Mouse (Mus musculus) adrenal gland, postnatal 4 days (tissue): ENCODE measurements around the gene Sorl1. TPM values are rescaled to one million over a fixed set of nuclear protein-coding genes. Genes with fewer than 3 reads are reported as not detected.

Experiments used
- DNase-seq, 2 experiments: peaks; one replicate each; pipeline ENCODE4 v3.0.0; 2021 to 2022; ENCODE audit warnings: low spot score in 2 of 2, mixed read lengths in 2 of 2
- total RNA-seq, 2 experiments: library from RNA; stranded (reverse); gene quantifications; 2 replicates each; pipeline ENCODE4 v1.2.3; 2021

Gene Sorl1
- total RNA-seq, 2 experiments from 2014 or later = 18.3 to 22.9 TPM

DNA sequence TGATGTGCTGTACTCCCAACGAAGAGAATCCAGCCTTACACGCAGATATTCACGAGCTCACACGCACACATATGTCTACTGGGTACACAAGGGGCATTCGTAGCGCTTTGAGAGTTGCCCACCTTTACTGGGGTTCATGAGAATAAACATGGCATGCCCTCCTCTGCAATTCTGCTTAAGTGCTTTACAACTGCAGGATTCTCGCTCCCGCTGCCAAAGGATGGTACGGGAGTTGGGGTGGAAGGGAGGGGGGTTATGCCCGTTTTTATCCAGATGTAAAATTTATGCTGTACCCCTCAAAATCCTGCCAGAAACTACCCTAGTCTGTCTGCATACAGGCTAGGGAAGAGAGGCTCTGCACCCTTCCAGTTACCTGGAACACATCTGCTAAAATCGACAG, 893 bp downstream of the Sorl1 start:
- no peak for DNase-seq

DNA sequence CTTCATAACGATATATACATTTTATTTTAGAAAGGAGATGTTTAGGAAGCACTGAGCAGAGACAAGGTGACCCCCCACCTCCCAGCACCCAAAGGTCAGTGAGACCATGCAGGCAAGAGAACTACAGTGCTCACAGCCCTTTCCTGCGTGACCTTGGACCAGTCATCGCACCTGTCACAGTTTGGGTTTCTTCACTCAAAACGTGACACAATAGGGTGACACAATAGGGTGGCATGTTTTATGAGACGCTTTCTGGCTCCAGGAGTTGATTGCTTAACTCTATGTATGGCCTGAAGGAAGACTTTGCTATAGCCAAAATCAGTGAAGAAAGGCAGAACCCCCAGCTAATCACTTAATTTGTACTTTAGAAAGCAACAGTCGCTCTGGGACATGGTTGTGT, 1.7 kb downstream of the Sorl1 start:
- DNase-seq = no peak

DNA sequence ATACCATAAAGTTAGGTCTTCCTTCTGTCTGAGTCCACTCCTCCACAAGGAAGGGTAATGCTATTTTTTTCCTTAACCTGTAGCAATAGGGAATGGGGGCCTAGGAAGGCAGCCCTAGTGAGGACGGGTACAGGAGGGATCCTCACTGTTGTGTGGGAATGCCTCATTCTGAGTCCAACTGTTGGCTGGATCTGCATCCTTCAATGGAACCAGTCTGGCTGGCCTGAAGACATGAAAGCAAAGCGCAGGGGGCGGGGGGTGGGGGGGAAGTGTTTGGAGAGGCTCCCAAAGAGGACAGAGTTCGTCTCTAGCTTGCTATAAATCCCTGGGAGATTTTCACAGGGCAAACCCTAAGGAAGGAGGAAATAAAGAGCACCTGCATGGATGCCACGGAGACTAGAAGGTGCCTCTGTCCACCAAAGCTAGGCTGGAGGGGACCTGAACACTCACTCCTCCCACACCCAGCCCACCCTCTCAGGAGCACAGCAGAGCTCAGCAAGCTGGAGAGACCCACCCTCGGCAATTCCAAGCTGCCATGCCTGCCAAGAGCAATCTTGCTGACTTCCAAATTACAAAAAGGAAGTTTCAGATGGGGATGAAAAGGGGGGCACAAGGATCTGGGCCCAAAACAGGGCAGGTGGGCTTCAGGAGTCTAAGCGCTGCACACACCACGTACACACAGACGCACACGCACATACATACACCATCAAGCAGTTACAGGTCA, 2.3 kb downstream of the Sorl1 start:
- DNase-seq = no peak

DNA sequence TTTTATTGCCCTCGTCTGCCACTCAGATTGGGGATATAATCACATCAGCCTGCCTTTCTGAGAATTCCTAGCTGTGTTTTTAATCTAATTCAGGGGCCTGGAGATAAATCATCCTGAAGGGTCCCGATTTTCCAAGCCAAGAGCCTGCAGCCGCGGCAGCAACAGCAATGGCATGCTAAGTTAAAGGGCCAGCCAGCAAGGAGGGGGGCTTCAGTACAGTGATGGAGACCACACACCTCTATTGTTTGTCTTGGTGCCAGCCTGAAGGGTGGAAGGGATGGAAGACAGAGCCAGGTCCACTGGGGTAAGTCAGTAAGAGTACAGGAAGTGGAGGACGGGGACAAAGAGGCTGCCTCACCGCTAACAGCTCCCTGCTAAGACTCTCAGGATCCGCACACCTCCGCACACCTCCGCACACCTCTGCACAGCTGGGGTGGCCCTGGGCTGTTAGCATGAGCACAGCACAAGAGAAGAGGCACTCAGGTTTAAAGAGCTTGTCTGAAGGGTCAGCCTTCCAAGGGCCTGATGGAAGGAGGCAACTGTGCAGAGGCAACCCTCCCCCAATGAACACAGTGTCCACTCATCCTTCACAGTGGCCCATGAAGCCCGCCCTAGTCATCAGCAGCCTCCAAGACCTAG, 7.6 kb downstream of the Sorl1 start:
- DNase-seq = no peak

DNA sequence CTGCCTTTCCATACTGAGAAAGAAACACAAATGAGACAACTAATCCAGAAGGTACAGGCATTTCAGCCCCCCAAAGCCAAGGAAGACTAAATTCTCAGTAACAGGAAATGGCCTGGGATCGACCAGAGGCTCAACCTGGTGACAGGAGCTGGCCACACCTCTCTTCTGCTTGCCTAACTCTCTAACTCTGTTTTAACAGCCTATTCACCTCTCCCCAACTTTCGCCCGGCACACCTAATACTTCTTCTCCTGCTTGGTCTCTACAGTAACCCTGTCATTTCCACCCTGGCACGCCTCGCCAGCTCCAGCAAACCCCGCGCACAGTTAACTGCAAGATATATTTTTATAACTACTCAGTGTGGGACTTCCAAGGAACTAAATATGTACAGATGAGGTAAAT, 9.0 kb downstream of the Sorl1 start:
- no peak for DNase-seq

DNA sequence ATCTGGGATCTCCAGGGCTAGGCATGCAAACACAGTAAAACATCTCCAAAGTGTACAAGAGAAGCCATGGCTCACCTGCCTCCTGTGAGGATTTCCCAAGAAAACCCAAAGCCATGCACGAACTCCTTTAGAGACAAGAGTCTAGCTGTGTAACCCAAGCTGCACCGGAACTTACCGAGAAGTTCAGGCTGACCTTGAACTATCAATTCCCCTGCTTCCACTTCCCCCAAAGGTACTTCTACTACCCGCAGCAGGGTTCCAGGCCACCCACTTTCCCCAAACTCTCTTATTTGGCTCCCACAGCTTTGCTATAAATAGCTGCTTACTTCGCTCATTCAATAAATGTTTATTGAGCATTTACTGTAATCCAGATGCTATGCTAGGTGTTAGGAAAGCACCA, 10.8 kb downstream of the Sorl1 start:
- DNase-seq = no peak

DNA sequence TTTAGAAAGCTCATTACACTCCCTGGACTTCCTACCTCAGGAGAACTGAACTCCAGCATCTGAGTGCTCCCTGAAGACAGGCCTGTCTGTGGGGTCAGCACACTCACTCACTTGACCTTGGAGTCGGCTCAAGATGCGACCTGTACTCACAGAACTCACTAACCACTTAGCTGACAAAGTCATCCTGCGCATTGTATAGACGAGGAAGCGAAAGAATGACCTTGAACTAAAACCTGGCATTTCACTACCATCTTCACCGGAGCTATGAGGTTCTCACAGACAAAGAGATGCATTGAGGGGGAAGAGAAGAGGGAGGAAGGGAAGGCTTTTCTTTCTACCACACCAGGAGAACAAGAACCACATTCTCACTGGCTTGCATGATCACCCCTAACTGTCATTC, 11.4 kb downstream of the Sorl1 start:
- DNase-seq = no peak

DNA sequence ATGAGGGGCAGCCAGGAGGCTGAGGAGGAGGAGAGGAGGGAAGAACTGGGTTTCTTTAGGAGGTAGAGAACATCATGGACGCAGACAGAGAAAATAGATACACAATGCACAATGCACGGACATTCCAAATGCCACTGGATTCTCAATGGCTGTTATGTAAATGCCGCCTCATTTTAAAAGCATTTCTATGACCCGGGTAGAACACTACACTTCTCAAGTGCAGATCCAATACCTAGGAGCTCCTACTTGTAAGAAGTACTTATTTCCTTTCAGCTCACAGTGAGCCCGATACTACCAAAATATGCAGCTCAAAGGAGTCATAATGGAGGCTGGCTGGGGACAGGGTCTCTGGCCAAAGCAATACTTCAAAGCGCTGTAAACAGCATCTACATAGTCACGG, 12.8 kb downstream of the Sorl1 start:
- no peak for DNase-seq

DNA sequence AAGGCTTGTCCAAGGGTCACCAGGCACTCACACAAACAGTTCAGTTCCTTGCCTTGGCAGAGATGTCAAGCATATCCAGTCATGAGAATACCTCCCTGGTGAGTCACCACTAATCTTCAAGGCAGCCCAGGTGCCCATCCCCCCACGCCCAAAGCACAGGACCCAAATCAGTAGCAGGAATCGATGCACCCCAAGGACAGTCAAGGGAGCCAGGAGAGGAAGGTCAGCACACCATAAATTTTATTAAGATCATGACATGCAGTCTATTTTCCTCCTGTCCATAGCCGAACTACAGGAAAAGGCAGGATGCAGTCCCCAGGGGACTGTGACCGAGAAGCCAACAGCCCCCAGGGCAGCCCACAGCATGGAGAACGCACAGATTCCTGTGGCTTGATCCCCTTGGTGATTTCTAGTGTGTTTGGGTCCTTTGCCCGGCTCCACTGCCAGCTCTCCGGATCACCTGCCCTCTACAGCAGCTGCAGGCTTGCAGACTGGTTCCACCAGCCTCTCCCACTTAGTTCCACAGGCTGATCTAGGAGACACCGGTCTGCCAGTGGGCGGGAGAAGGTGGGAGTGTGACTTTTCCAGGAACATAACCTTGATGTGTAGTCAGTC, 14.2 kb downstream of the Sorl1 start:
- peak; percentile 52 to 69 for DNase-seq

DNA sequence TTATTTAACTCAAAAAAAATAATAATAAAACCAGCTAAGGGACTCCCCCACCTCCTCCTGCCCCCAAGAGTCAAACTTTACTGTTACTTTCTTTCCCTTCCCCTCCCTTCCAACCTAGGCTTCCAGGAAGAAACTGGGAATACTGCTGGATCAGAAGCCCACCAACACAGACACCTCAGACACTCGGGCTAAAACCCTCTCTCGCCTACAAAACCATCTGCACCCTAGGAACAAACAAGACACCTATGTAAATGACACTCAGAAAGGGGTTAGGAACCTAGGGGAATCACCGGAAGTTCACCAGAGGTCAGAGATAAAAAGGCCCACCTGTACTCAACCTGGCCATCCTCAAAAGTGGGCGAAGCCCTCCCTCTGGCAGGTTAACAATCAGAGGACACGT, 15.0 kb downstream of the Sorl1 start:
- DNase-seq = no peak

DNA sequence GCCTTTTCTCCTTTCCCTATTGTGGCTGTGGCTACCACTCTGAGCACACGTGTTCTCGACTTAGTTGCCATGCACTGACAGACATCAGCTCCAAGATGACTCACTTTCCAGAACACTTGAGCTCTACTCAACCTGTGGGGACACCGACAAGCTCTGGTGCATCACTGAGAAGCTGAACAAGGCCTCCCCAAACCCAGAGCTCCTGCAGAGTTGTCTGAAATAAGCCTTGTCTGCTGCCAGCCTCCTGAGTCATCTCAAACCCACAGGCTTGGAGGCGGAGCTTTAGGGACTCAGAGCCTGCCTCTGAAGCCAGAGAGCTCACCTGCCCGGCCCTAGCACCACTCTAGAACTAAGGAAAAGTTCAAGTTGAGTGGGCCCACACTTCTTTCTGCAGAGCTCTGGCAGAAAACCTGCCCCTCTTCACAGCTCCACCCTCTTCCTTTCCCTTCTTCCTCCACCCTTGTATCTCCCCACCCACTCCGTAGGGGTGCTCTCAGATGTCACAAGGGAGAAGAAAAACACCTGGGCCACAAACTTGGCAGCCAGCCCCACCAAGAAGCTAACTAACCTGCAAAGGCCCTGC, 15.6 kb downstream of the Sorl1 start:
- no peak for DNase-seq

DNA sequence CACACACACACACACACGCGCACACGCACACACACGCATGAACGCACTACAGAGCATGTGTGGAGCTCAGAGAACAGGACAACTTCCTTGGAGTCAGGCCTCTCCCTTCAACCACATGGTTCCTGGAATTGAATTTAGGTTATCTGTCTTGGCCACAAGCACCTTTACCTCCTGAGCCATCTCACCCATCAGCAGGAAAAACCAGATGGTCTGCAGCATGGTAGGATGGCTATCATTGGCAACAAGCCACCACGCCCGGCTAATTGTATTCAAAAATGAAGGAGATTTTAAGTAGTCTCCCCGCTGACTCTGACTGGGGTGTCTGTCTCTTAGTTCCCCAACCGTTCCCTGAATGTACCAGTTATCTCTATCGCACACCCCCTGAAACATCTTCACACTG, 17.0 kb downstream of the Sorl1 start:
- DNase-seq = no peak

DNA sequence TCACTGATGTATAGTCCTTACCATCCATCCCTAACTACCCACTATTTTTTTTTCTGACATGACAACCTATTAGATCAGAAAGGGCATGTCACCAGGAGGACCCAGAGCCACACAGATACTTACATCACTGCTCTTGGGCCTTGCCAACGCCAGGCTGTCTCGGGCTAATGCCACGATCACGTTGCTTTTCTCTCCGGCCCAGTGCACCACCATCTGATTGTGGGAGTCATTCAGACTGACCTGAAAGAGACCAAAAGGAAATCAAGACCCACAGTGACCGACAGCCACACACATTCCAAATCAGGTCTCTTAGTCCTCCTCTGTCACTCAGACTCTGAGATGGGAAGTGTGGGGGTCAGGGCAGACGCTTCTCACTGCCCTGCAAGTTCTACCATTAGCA, 17.8 kb downstream of the Sorl1 start:
- no peak for DNase-seq

DNA sequence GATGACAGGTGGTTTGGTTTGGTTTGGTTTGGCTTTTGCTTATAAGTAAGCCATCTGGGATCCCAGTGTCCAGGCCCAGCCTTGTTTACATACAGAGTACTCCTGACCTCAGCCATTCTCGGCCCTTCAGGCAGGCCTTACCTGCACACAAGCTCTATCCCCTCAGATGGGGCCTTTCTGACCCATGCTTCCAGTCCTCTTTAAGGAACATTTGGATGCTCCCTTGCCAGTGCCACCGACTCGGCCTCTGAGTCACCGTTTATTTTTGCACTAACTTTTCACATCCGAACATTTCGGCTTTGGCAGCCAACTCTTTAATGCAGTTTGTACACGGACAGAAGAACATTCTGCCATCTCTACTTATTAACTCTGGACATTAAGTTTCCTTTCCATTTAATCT, 20.6 kb downstream of the Sorl1 start:
- no peak for DNase-seq

DNA sequence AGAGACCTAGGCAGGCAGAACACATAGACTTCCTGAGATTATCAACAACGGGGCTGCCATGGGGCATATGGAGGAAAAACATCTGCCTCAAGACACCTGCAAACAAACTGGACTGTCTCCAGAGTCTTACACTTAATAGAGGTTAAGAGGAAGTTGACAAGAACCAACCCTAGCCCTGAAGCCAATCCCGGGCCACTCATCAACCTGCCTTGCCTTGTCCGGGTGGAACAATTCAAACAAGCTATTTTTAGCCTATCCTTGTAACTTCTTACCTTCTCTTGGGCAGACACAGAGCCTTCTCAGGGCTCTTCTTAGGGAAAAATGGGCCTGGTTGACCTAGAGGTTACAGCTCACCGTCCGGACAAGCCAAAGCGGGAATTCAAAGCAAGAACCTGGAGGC, 22.1 kb downstream of the Sorl1 start:
- DNase-seq = no peak

DNA sequence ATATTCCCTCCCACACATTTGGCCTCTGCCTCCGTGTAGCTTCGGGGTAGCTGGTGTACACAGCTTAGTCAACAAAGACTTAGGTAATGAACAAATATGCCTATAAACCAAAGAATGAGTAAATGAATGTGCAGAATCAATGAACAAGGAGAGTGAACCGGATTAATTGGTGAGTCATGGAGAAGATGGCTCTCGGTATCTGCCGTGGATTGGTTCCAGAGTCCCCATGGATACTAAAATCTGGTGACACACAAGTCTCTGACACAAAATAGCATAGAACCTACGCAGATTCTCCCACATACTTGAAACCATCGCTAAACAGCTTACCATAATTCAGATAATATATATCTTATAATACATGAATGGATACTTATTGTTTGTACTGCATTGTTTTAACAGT, 22.8 kb downstream of the Sorl1 start:
- no peak for DNase-seq

DNA sequence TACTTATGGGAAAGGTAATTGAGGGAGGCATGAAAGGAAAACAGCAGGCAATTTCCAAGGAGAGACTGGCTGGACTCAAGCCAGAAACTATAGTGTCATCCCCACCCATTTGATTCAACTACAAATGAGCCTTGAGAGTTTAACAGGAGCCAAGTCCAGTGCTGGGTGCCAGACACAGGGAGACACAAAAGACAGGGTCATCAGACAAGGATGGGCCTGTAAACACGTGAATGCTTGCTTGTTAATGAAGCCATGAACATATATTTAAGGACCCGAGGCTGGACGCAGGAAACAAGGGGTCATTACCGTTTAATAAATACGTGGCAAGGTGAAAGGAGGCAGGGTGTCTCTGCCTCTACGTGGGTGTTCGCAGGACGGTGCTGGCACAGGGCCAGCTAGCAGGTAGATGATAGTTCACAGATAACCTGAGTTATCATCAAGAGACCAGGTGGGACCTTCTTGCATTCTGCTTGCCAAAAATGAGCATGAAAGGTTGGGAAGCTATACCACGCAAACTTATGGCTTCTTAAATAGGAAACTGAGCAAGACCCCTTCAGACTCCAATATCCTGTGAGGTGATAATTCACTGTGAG, 23.4 kb downstream of the Sorl1 start:
- no peak for DNase-seq

DNA sequence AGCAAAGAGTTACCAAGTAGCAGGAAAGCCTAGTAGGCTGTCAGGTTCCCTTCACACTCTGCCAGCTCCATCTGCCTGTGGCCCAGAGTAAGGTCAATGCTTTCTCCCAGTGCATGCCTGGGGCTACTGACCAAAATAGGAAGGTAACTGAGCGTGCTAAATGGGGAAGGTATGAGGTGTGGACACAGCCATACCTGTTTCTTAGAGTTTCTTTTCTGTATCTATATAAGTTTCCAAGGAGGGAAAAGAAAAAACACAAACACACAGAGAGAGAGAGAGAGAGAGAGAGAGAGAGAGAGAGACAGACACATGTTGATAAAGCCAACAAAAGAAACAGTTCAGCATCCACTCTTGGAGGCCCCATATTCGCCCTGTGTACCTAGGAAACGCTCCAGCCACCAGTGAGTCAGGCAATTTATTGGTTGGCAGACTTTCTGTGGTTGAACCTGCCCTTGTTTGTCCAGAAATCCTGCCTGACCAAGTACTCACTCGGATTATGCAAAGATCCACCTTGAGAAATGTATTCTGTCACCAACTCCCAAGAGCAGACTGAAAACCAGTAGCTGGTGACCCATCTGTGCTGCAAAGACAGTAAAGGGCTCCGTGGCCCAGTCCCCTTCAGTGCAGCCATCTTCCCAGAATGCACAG, 25.5 kb downstream of the Sorl1 start:
- no peak for DNase-seq

DNA sequence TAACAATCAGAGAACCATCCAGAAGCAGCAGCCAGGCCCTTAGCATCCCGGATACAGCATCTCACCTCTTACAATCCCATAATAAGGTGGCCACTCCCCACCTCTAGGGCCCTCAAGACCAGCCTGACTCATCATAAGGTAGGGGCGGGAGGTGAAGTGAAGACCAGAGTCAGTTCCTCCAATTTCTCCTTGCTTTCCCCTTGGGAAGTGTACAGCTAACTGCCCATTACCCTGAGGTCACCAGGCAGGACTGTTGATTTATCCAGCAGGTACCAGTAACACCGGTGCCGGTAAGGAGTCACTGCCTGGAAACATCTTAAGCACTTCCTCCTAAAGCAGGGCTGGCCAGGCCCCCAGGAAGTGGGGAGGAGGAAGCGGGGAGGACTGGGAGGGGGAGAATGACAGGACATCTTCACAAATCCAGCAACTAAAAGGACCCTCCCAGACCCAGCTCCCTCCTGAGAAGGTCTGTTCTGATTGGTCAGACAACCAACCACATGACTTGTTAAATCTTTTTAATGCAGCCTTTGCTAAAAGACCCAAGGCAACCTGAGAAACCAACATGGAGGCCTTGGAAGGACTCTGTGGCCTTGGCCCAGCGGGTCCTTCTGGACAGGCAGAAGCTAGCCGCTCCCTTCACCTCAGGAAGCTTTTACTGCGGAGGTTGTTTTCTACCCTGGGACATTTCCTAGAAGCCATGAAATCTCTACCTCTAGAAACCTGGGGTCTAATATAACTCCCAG, 26.2 kb downstream of the Sorl1 start:
- DNase-seq = no peak

DNA sequence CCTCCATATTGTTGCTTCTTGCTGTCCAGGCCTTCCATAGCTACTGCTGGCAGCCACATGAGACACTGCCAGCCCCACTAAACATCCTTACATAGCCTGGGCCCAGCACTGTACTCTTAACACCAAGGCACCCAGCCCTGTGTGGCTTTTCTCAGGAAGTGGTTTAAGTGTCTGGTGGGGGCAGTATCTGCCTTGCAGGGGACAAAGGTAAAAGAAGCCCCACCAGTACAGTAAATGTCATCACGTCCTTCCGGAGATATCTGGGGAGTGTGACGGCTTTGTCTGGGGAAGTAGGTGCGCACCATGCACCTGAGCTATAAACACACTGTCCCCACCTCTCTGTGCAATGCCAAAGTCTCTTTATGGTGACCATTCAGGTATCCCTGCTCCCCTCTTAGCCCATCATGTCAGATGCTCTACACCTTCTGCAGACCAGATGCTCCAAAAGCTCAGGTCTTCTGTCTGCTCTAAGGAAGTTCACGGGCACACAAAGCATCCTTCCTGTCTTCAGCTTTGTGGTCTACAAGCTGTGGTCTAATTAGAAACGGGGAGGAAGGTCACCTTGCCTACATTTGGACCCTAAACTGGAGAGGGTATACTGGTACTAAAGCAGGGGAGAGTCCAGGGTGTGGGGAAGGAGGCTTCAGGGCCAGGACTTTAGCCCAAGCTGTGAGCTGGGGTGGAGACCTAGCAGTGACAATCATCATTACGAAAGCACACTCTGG, 26.9 kb downstream of the Sorl1 start:
- DNase-seq = no peak
